Mouse (Mus musculus): ENCODE measurements around the gene Tead4. TPM values are rescaled to one million over a fixed set of nuclear protein-coding genes. Genes with fewer than 3 reads are reported as not detected.

The Tead4 gene
- polyA plus RNA-seq, 1 experiment from 2014 or later: 1.2 TPM

GRCm38 (mm10) chr6:128261486-128261885 is 39.1 kb downstream of the Tead4 start:
- 49% methylated on average over 1 of the region's 1 CpGs for WGBS
- H3K9me3 ChIP-seq: no peaks in the 10 kb centered on the region
- H3K4me2 ChIP-seq: no peak overlapping the region
- H3K4me3 ChIP-seq: no peak overlapping the region
- H3K27me3 ChIP-seq: no peaks in the 10 kb centered on the region
- no peaks in the 10 kb centered on the region for H3K4me1 ChIP-seq (replicated peaks)
- no peak overlapping the region for H3K27ac ChIP-seq (replicated peaks)
- H3K36me3 ChIP-seq: no peaks in the 10 kb centered on the region
- H3K9ac ChIP-seq: no peak overlapping the region
- no peak for ATAC-seq (ENCODE audit: low read depth)

DNA sequence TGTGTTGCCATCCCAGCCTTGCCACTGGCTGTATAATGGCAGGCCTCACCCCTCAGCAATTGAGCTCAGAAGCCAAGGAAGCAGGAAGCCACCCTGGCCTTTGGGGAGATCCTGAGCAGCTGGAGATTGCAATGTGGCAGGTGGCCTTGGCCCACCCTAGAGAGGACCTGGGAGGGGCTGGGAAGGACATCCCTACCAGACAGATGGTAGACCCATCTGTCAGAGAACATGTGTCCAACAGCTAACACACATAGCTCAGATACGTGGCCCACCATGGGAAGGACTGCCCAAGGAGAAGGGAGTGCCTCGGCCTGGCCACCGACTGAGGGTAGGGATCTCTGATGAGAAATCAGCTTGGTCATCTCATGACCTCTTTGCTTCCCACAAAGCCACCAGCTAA is 41.4 kb downstream of the Tead4 start:
- WGBS: 88% methylated on average over 3 of the region's 3 CpGs

GRCm38 (mm10) chr6:128255941-128256340 is 44.7 kb downstream of the Tead4 start:
- 79% methylated on average over 2 of the region's 2 CpGs for WGBS
- H3K9me3 ChIP-seq: no peaks in the 10 kb centered on the region
- H3K4me3 ChIP-seq: no peak overlapping the region
- no peak overlapping the region for H3K9ac ChIP-seq
- ATAC-seq (ENCODE audit: low read depth): no peak
- H3K4me1 ChIP-seq (replicated peaks): no peaks in the 10 kb centered on the region
- H3K27ac ChIP-seq (replicated peaks): no peak overlapping the region
- H3K4me2 ChIP-seq: no peak overlapping the region
- no peaks in the 10 kb centered on the region for H3K36me3 ChIP-seq
- H3K27me3 ChIP-seq: no peaks in the 10 kb centered on the region

More for the DNA sequence above, 41.4 kb downstream of the Tead4 start:
- no peak overlapping the region for H3K9ac ChIP-seq
- H3K9me3 ChIP-seq: no peaks in the 10 kb centered on the region
- no peak overlapping the region for H3K4me2 ChIP-seq
- H3K27ac ChIP-seq (replicated peaks): no peak overlapping the region
- no peaks in the 10 kb centered on the region for H3K27me3 ChIP-seq
- H3K4me1 ChIP-seq (replicated peaks): no peaks in the 10 kb centered on the region
- no peak overlapping the region for H3K4me3 ChIP-seq
- H3K36me3 ChIP-seq: no peaks in the 10 kb centered on the region
- no peak for ATAC-seq (ENCODE audit: low read depth)

DNA sequence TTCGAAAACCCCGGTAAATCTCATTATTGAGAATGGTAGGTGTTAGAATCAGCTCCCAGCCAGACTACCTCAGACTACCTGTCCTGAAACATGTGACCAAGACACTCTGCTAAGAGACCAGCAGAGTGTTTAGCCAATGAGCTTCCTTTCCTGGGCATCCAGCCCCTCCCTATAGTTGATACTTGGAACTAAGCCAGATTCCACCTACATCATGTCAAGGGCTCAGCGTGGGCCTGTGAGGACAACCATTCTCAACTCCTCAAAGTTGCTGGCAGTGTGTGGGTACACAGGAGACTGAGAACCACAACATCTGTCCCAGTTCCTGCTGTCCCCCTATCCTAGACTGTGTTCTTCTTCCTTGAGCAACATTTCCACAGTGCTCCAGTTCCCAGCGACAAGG is 45.3 kb downstream of the Tead4 start:
- no peaks in the 10 kb centered on the region for H3K27me3 ChIP-seq
- WGBS: 80% methylated on average over 4 of the region's 4 CpGs
- H3K4me3 ChIP-seq: no peak overlapping the region
- H3K4me1 ChIP-seq (replicated peaks): no peaks in the 10 kb centered on the region
- no peak overlapping the region for H3K4me2 ChIP-seq
- H3K9me3 ChIP-seq: no peaks in the 10 kb centered on the region
- H3K36me3 ChIP-seq: no peaks in the 10 kb centered on the region
- no peak overlapping the region for H3K9ac ChIP-seq
- no peak for ATAC-seq (ENCODE audit: low read depth)
- no peak overlapping the region for H3K27ac ChIP-seq (replicated peaks)

GRCm38 (mm10) chr6:128254551-128254950 is 46.1 kb downstream of the Tead4 start:
- Histone ChIP-seq H3K36me3 (no peaks in the 10 kb centered on the region), H3K27ac (replicated peaks) (no peak overlapping the region), H3K9ac (no peak overlapping the region), H3K27me3 (no peaks in the 10 kb centered on the region), H3K4me1 (replicated peaks) (no peaks in the 10 kb centered on the region), H3K9me3 (no peaks in the 10 kb centered on the region), H3K4me3 (no peak overlapping the region), H3K4me2 (no peak overlapping the region)
- 36% methylated on average over 4 of the region's 4 CpGs for WGBS
- ATAC-seq (ENCODE audit: low read depth): no peak

- no peaks in the 10 kb centered on the region for H3K27me3 ChIP-seq
- 92% methylated on average over 2 of the region's 2 CpGs for WGBS
- no peaks in the 10 kb centered on the region for H3K4me1 ChIP-seq (replicated peaks)
- H3K4me3 ChIP-seq: no peak overlapping the region
- no peaks in the 10 kb centered on the region for H3K9me3 ChIP-seq
- no peak for ATAC-seq (ENCODE audit: low read depth)
- H3K4me2 ChIP-seq: no peak overlapping the region
- no peak overlapping the region for H3K9ac ChIP-seq
- H3K36me3 ChIP-seq: no peaks in the 10 kb centered on the region
- H3K27ac ChIP-seq (replicated peaks): no peak overlapping the region
These were observed 47.5 kb downstream of the Tead4 start for GRCm38 (mm10) chr6:128253111-128253510.

- Histone ChIP-seq H3K4me2 (no peak overlapping the region), H3K4me1 (replicated peaks) (no peaks in the 10 kb centered on the region), H3K27ac (replicated peaks) (no peak overlapping the region), H3K4me3 (no peak overlapping the region), H3K27me3 (no peaks in the 10 kb centered on the region), H3K9me3 (no peaks in the 10 kb centered on the region), H3K9ac (no peak overlapping the region), H3K36me3 (no peaks in the 10 kb centered on the region)
- 85% methylated on average over 5 of the region's 5 CpGs for WGBS
- no peak for ATAC-seq (ENCODE audit: low read depth)
These were observed 50.0 kb downstream of the Tead4 start for GRCm38 (mm10) chr6:128250596-128250995.

DNA sequence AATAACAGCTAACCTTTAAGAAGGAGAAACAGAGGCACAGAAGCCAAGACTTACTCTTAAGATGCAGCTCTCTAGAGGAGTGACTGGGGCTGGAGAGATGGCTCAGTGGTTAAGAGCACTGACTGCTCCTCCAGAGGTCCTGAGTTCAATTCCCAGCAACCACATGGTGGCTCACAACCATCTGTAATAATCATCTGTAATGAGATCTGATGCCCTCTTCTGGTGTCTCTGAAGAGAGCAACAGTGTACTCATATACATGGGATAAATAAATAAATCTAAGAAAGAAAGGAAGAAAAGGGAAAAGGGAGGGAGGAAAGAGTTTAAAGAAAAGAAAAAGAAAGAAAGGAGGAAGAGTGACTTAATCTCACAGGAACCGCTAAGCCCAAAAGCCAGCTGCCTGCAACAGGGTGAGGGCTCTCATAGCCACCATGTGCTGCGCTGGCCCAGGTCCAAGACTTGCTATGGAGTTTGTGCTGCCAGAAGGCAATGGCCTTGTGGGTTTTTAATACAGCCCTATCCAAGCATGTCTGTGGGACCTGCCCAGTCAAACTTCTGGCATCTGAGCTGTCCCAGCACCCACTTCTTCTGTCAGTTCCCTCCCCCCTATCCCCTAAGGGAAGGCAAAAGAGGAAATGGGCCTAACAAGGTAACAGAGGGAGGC is 63.4 kb downstream of the Tead4 start:
- no peak for ATAC-seq (ENCODE audit: low read depth)
- H3K9me3 ChIP-seq: no peaks in the 10 kb centered on the region
- no peaks in the 10 kb centered on the region for H3K4me1 ChIP-seq (replicated peaks)
- H3K27ac ChIP-seq (replicated peaks): no peak overlapping the region
- H3K27me3 ChIP-seq: no peaks in the 10 kb centered on the region; the same call in 1 of the 2 replicates
- 74% methylated on average over 2 of the region's 2 CpGs for WGBS
- no peak overlapping the region for H3K4me3 ChIP-seq
- H3K36me3 ChIP-seq: no peaks in the 10 kb centered on the region
- H3K9ac ChIP-seq: no peak overlapping the region
- H3K4me2 ChIP-seq: no peak overlapping the region

DNA sequence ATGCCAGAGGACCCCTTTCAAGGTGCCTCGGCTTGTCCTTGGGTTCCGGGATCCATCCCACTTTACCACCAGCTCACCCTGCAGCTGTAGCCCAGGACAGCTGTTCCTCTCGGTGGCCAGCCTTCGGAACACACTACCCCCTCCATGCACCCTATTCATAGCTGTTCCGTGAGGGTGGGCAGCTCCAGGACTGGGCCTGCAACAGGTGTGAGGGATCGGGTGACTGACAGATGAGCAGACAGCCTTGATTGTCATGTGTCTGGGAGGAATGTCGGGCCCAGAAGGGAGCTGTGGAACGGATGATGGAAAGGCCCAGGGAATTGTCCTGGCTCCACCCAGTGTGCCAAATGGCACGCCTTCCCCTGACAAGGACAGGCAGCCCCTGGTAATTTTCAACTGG is 64.0 kb downstream of the Tead4 start:
- H3K4me3 ChIP-seq: no peak overlapping the region
- no peaks in the 10 kb centered on the region; the same call in 1 of the 2 replicates for H3K27me3 ChIP-seq
- ATAC-seq (ENCODE audit: low read depth): no peak
- no peak overlapping the region for H3K9ac ChIP-seq
- WGBS: 74% methylated on average over 9 of the region's 9 CpGs
- H3K27ac ChIP-seq (replicated peaks): no peak overlapping the region
- no peaks in the 10 kb centered on the region for H3K36me3 ChIP-seq
- no peaks in the 10 kb centered on the region for H3K4me1 ChIP-seq (replicated peaks)
- no peak overlapping the region for H3K4me2 ChIP-seq
- H3K9me3 ChIP-seq: no peaks in the 10 kb centered on the region

GRCm38 (mm10) chr6:128234206-128234605 is 66.4 kb downstream of the Tead4 start:
- Histone ChIP-seq H3K4me1 (replicated peaks) (no peaks in the 10 kb centered on the region), H3K4me3 (no peak overlapping the region), H3K36me3 (no peaks in the 10 kb centered on the region), H3K9me3 (no peaks in the 10 kb centered on the region), H3K27me3 (no peaks in the 10 kb centered on the region; the same call in 1 of the 2 replicates), H3K4me2 (no peak overlapping the region), H3K9ac (no peak overlapping the region), H3K27ac (replicated peaks) (no peak overlapping the region)
- WGBS: 32% methylated on average over 5 of the region's 5 CpGs
- peak; percentile 69 for ATAC-seq (ENCODE audit: low read depth)

DNA sequence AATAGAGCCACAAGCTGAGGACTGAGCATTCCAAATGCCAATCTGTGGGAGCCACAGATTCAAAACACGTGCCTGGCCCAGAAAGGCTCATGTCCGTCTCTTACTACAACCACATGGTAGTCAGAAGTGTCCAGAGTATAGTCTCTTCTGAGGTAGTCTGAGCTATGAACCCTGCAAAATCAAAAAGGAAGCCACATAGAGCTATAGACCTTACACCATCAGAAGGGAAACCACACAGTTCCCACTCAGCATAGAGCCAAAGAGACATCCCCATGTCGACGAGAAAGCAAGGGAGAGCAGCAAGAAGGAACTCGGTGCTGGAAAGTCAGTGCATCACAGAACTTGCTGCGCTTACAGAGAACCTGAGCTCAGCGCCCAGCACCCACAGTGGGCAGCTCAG is 68.4 kb downstream of the Tead4 start:
- WGBS: 77% methylated on average over 7 of the region's 7 CpGs
- H3K4me1 ChIP-seq (replicated peaks): no peaks in the 10 kb centered on the region
- H3K9me3 ChIP-seq: no peaks in the 10 kb centered on the region
- H3K27me3 ChIP-seq: no peaks in the 10 kb centered on the region; the same call in 1 of the 2 replicates
- H3K9ac ChIP-seq: no peak overlapping the region
- H3K27ac ChIP-seq (replicated peaks): no peak overlapping the region
- no peak overlapping the region for H3K4me3 ChIP-seq
- ATAC-seq (ENCODE audit: low read depth): no peak
- no peaks in the 10 kb centered on the region for H3K36me3 ChIP-seq
- H3K4me2 ChIP-seq: no peak overlapping the region

GRCm38 (mm10) chr6:128231741-128232140 is 68.9 kb downstream of the Tead4 start:
- Histone ChIP-seq H3K36me3 (no peaks in the 10 kb centered on the region), H3K9me3 (no peaks in the 10 kb centered on the region), H3K27me3 (no peaks in the 10 kb centered on the region; the same call in 1 of the 2 replicates), H3K4me1 (replicated peaks) (no peaks in the 10 kb centered on the region), H3K4me2 (no peak overlapping the region), H3K9ac (no peak overlapping the region), H3K27ac (replicated peaks) (no peak overlapping the region), H3K4me3 (no peak overlapping the region)
- WGBS: 60% methylated on average over 3 of the region's 3 CpGs
- ATAC-seq (ENCODE audit: low read depth): no peak

GRCm38 (mm10) chr6:128227438-128228017 is 73.1 kb downstream of the Tead4 start:
- no peaks in the 10 kb centered on the region for H3K36me3 ChIP-seq
- H3K4me3 ChIP-seq: no peak overlapping the region
- H3K4me2 ChIP-seq: peak overlapping the region; percentile 12; the same call in 1 of the 2 replicates
- WGBS: 26% methylated on average over 8 of the region's 8 CpGs
- no peaks in the 10 kb centered on the region for H3K27me3 ChIP-seq
- H3K9ac ChIP-seq: no peak overlapping the region
- H3K4me1 ChIP-seq (replicated peaks): no peaks in the 10 kb centered on the region
- H3K9me3 ChIP-seq: no peaks in the 10 kb centered on the region
- ATAC-seq (ENCODE audit: low read depth): peak; percentile 66
- H3K27ac ChIP-seq (replicated peaks): no peak overlapping the region
